Mouse (Mus musculus) cerebellum, postnatal 36 days (tissue): Measurements from ENCODE around the gene Prss21.
A peak's percentile ranks its signal among the peaks of the same experiment; 100 is the strongest.

ENCODE experiments used
- DNase-seq, 2 experiments: peaks; one replicate each; pipeline ENCODE4 v3.0.0; 2021 to 2022; ENCODE audit warnings: mixed read lengths in 2 of 2

Prss21 gene

GRCm38 (mm10) chr17:23867756-23868155 is at the start of gene Prss21:
Gene Prss21 (plus strand): TSS chr17:23868056.
- no peak for DNase-seq

- no peak for DNase-seq
Observed at GRCm38 (mm10) chr17:23818579-23818978, 49.3 kb upstream of the Prss21 start.

GRCm38 (mm10) chr17:23819235-23819634 is 48.6 kb upstream of the Prss21 start:
- no peak for DNase-seq

GRCm38 (mm10) chr17:23820731-23821130 is 47.1 kb upstream of the Prss21 start:
- DNase-seq: no peak

- no peak for DNase-seq
Observed at GRCm38 (mm10) chr17:23822094-23822493, 45.8 kb upstream of the Prss21 start.

GRCm38 (mm10) chr17:23823018-23823417 is 44.8 kb upstream of the Prss21 start:
- DNase-seq: no peak

- DNase-seq: no peak
Observed at GRCm38 (mm10) chr17:23823614-23824013, 44.2 kb upstream of the Prss21 start.

GRCm38 (mm10) chr17:23825591-23825990 is 42.3 kb upstream of the Prss21 start:
- no peak for DNase-seq

- peak; percentile 35 to 49 for DNase-seq
Observed at GRCm38 (mm10) chr17:23828271-23829001, 39.4 kb upstream of the Prss21 start.

- DNase-seq: peak; percentile 86 to 88
Observed at GRCm38 (mm10) chr17:23829064-23829619, 38.7 kb upstream of the Prss21 start, which contains the start of gene Elob. Gene Elob (minus strand): TSS chr17:23829136.

- DNase-seq: no peak
Observed at GRCm38 (mm10) chr17:23831201-23831600, 36.7 kb upstream of the Prss21 start.

- DNase-seq: no peak
Observed at GRCm38 (mm10) chr17:23836006-23836575, 31.8 kb upstream of the Prss21 start, which contains the start of gene Prss33. Gene Prss33 (minus strand): TSS chr17:23836056.

GRCm38 (mm10) chr17:23841145-23841544 is 26.7 kb upstream of the Prss21 start:
- peak; percentile 58 to 77 for DNase-seq

GRCm38 (mm10) chr17:23843141-23843811 is 24.6 kb upstream of the Prss21 start:
- no peak for DNase-seq

- DNase-seq: peak; percentile 65 to 66
Observed at GRCm38 (mm10) chr17:23843812-23844273, 24.0 kb upstream of the Prss21 start, which contains the start of the genes Prss32 and Prss41. Gene Prss32 (plus strand): TSS chr17:23843855. Gene Prss41 (minus strand): TSS chr17:23844172.

- no peak for DNase-seq
Observed at GRCm38 (mm10) chr17:23850028-23850427, 17.8 kb upstream of the Prss21 start.

- DNase-seq: peak; percentile 52 to 67
Observed at GRCm38 (mm10) chr17:23850853-23851749, 16.8 kb upstream of the Prss21 start.

- peak in 1 of 2 experiments; percentile 24 for DNase-seq
Observed at GRCm38 (mm10) chr17:23853292-23853691, 14.6 kb upstream of the Prss21 start.

- DNase-seq: no peak
Observed at GRCm38 (mm10) chr17:23854229-23854765, 13.6 kb upstream of the Prss21 start.

- DNase-seq: no peak
Observed at GRCm38 (mm10) chr17:23857193-23857592, 10.7 kb upstream of the Prss21 start.

- no peak for DNase-seq
Observed at GRCm38 (mm10) chr17:23857913-23858312, 9.9 kb upstream of the Prss21 start.

- DNase-seq: no peak
Observed at GRCm38 (mm10) chr17:23862926-23863325, 4.9 kb upstream of the Prss21 start.
